In genomic region chr1:191416611-191417010, GRCm38 (mm10) we compare ENCODE assay signal across 20 mouse cellular contexts. TPM values are rescaled to one million over a fixed set of nuclear protein-coding genes. Genes with fewer than 3 reads are reported as not detected.
DNase-seq lines count a peak whose midpoint lies in the region; ATAC-seq and TF ChIP-seq lines count a peak whose summit lies in the region.
"Had no signal": no experiment of that assay in that cellular context is flagged by ENCODE, and none has a peak within 500 bp of the region (broad histone marks: within the 10 kb centered on the region; RNA-seq: fewer than 3 reads in every experiment).

No protein-coding gene starts in this region.

- 18% methylated on average over 3 of the region's 3 CpGs for WGBS in bone marrow, adult 2 months

- H3K4me3 ChIP-seq in gastrocnemius, adult 2 months: no peak overlapping the region
- H3K4me3 ChIP-seq in bone marrow, adult 2 months (replicated peaks; ENCODE audit: control insufficient read depth, low read depth, low read length): no peak overlapping the region
- H3K4me3 ChIP-seq: hindbrain, embryonic 10.5 days; limb, embryonic 15.5 days; midbrain, embryonic 12.5 days had no signal

- no peak for TF ChIP-seq POLR2A in bone marrow, adult 2 months (IDR thresholded peaks at IDR 0.05; ENCODE audit: borderline replicate concordance, control insufficient read depth, low read depth, low read length)

- DNase-seq in gastrocnemius, adult 2 months: no peak
- DNase-seq in gastrocnemius, postnatal 25 days: no peak
- DNase-seq in layer of hippocampus, adult 9-11 months: peak; percentile 56
- DNase-seq in layer of hippocampus, postnatal 14 days (ENCODE audit: low spot score in 2 of 2): no peak
- DNase-seq in Muller cell, postnatal 12 days (ENCODE audit: inconsistent ontology term): peak; percentile 91
- no peak for DNase-seq in yolk sac, embryonic 10.5 days (ENCODE audit: low spot score)
- DNase-seq: adrenal gland, postnatal 14 days; cerebellum, adult 11 months; cerebellum, adult 9-11 months; kidney, adult 18-20 months; layer of hippocampus, postnatal 36 days; lung, adult 2 months; lung, postnatal 14 days had no signal

- no peak for TF ChIP-seq CTCF in gastrocnemius, adult 2 months (IDR thresholded peaks at IDR 0.05)
- TF ChIP-seq CTCF in bone marrow, adult 2 months (IDR thresholded peaks at IDR 0.05; ENCODE audit: control insufficient read depth, insufficient read depth, low read length): no peak

- no peak for ATAC-seq in activated CD4-positive, CD25-positive, alpha-beta regulatory T cell, adult 4 months
- ATAC-seq: forebrain, embryonic 16.5 days; hindbrain, embryonic 16.5 days had no signal

- intact Hi-C loops in gastrocnemius, adult 2 months (cut with DNase I): no loop called here

- peaks cover 5% of the 10 kb centered on the region; the same call in 1 of the 2 replicates for H3K4me1 ChIP-seq in bone marrow, adult 2 months (ENCODE audit: control insufficient read depth, insufficient read depth, low read length)
- H3K4me1 ChIP-seq: midbrain, embryonic 12.5 days had no signal

- H3K27ac ChIP-seq in gastrocnemius, adult 2 months: 0 out of 2 replicates have a peak overlapping the region, but pooled peaks have one; percentile 0
- peak overlapping the region; percentile 23; the same call in 1 of the 2 replicates for H3K27ac ChIP-seq in bone marrow, adult 2 months (ENCODE audit: control insufficient read depth, insufficient read depth, low read depth, low read length, poor library complexity)
- H3K27ac ChIP-seq: hindbrain, embryonic 10.5 days; limb, embryonic 15.5 days; midbrain, embryonic 12.5 days had no signal

RNA-seq across cellular contexts. Expression of gene Ppp2r5a, which starts 13.5 kb away (rescaled TPM):
- 10 to 100 TPM; 65.0 to 80.1 TPM for total RNA-seq in gastrocnemius, adult 2 months (2021)
- 10 to 100 TPM; 72.6 to 78.7 TPM for total RNA-seq in gastrocnemius, postnatal 25 days (2021)
- total RNA-seq in layer of hippocampus, postnatal 14 days (2021): 10 to 100 TPM; 67.1 to 73.0 TPM
- polyA plus RNA-seq in bone marrow, adult 2 months (2011; ENCODE audit: insufficient read depth, insufficient read length, low replicate concordance, missing spikeins): 71.0 and 96.6 TPM in 2 replicates
- 10 to 100 TPM; 43.2 to 52.2 TPM for polyA plus RNA-seq in activated CD4-positive, CD25-positive, alpha-beta regulatory T cell, adult 4 months (2017; shearing (Covaris generic))

Comparison
In these comparisons a context has a peak if more than half of its experiments do, and no peak if none do; other contexts are left out.
1. DNase-seq: peak in layer of hippocampus, adult 9-11 months (single experiment) and Muller cell, postnatal 12 days (single experiment); none in gastrocnemius, adult 2 months (single experiment), gastrocnemius, postnatal 25 days (single experiment), layer of hippocampus, postnatal 14 days (0 of 2) and yolk sac, embryonic 10.5 days (single experiment).